Mouse (Mus musculus) E14TG2a.4 (cell line): ENCODE results near the gene Ckmt1.

ENCODE experiments used
- H3K27me3 ChIP-seq: 2 replicates; pipeline ENCODE4 v1.6.1; 2014; ENCODE audit warnings: low read length, control low read depth; ENCODE audit not compliant: insufficient read depth
- H3K36me3 ChIP-seq: 2 replicates; pipeline ENCODE4 v1.6.1; 2014; ENCODE audit warnings: low read length, control low read depth; ENCODE audit not compliant: insufficient read depth
- H3K4me1 ChIP-seq: replicated peaks from 2 replicates; pipeline ENCODE4 v1.6.1; 2014; ENCODE audit warnings: low read depth, low read length, control low read depth
- H3K4me3 ChIP-seq: replicated peaks from 2 replicates; pipeline ENCODE4 v1.5.1; 2014; ENCODE audit warnings: mild to moderate bottlenecking, low read length
- H3K9me3 ChIP-seq: 2 replicates; pipeline ENCODE4 v1.6.1; 2014; ENCODE audit warnings: low read length, control low read depth
- CTCF ChIP-seq: conservative IDR thresholded peaks from 2 replicates; pipeline ENCODE4 v1.5.1; 2014; ENCODE audit warnings: low read length
- NANOG ChIP-seq: IDR thresholded peaks from 2 replicates; pipeline ENCODE4 v1.6.1; 2014; ENCODE audit warnings: borderline replicate concordance, low read length, mixed read lengths
- POU5F1 ChIP-seq: IDR thresholded peaks from 2 replicates; pipeline ENCODE4 v1.6.1; 2014; ENCODE audit warnings: low read length, borderline replicate concordance

The Ckmt1 gene

GRCm38 (mm10) chr2:121354820-121355592 is 2.5 kb upstream of the Ckmt1 start, which contains the start of gene Ppip5k1:
TSS of gene Ppip5k1 (minus strand) at chr2:121355396.
- TF ChIP-seq CTCF (peak; percentile 83), POU5F1 (no peak), NANOG (no peak)
- Histone ChIP-seq H3K4me3 (peak within 1 kb of the TSS; percentile 89), H3K9me3 (peaks cover 8% of the 10 kb centered on the region; the same call in 1 of the 2 replicates)

GRCm38 (mm10) chr2:121357961-121358360 is 447 bp downstream of the Ckmt1 start:
- H3K36me3 ChIP-seq = 0 out of 2 replicates have a peak, but pooled peaks cover 12% of the 10 kb centered on the region
- peak overlapping the region; percentile 79 for H3K4me3 ChIP-seq
- H3K9me3 ChIP-seq = peaks cover 6% of the 10 kb centered on the region; the same call in 1 of the 2 replicates
- no peak for TF ChIP-seq POU5F1
- no peak for TF ChIP-seq CTCF
- H3K27me3 ChIP-seq = peaks cover 11% of the 10 kb centered on the region
- H3K4me1 ChIP-seq = peaks cover 48% of the 10 kb centered on the region

More at GRCm38 (mm10) chr2:121354820-121355592, 2.5 kb upstream of the Ckmt1 start, which contains the start of gene Ppip5k1:
- H3K27me3 ChIP-seq = peaks cover 6% of the 10 kb centered on the region
- peaks cover 48% of the 10 kb centered on the region for H3K4me1 ChIP-seq
- H3K36me3 ChIP-seq = 0 out of 2 replicates have a peak, but pooled peaks cover 5% of the 10 kb centered on the region

GRCm38 (mm10) chr2:121358381-121358780 is 867 bp downstream of the Ckmt1 start:
- Histone ChIP-seq H3K9me3 (peaks cover 2% of the 10 kb centered on the region; the same call in 1 of the 2 replicates), H3K27me3 (peaks cover 11% of the 10 kb centered on the region), H3K4me1 (peaks cover 48% of the 10 kb centered on the region), H3K4me3 (peak overlapping the region; percentile 79), H3K36me3 (0 out of 2 replicates have a peak, but pooled peaks cover 12% of the 10 kb centered on the region)
- TF ChIP-seq POU5F1 = no peak
- TF ChIP-seq CTCF = no peak
- no peak for TF ChIP-seq NANOG

- Histone ChIP-seq H3K9me3 (no peaks in the 10 kb centered on the region), H3K4me3 (peak overlapping the region; percentile 79; the same call in 1 of the 2 replicates), H3K27me3 (peaks cover 11% of the 10 kb centered on the region), H3K4me1 (peaks cover 43% of the 10 kb centered on the region), H3K36me3 (peaks cover 15% of the 10 kb centered on the region; the same call in 1 of the 2 replicates)
- no peak for TF ChIP-seq CTCF
- TF ChIP-seq NANOG = no peak
- no peak for TF ChIP-seq POU5F1
Observed at GRCm38 (mm10) chr2:121359461-121359860, 1.9 kb downstream of the Ckmt1 start.

- Histone ChIP-seq H3K9me3 (no peaks in the 10 kb centered on the region), H3K36me3 (peaks cover 15% of the 10 kb centered on the region; the same call in 1 of the 2 replicates), H3K4me1 (peaks cover 22% of the 10 kb centered on the region), H3K27me3 (peaks cover 23% of the 10 kb centered on the region), H3K4me3 (no peak overlapping the region)
- TF ChIP-seq POU5F1 = no peak
- no peak for TF ChIP-seq CTCF
- no peak for TF ChIP-seq NANOG
Observed at GRCm38 (mm10) chr2:121363656-121364055, 6.1 kb downstream of the Ckmt1 start.

- H3K4me1 ChIP-seq = peaks cover 23% of the 10 kb centered on the region
- H3K27me3 ChIP-seq = peaks cover 24% of the 10 kb centered on the region
- TF ChIP-seq NANOG (no peak), CTCF (no peak), POU5F1 (no peak)
- H3K9me3 ChIP-seq = no peaks in the 10 kb centered on the region
- H3K4me3 ChIP-seq = no peak overlapping the region
- H3K36me3 ChIP-seq = no peaks in the 10 kb centered on the region
Observed at GRCm38 (mm10) chr2:121368831-121369230, 11.3 kb downstream of the Ckmt1 start.

- Histone ChIP-seq H3K27me3 (peaks cover 35% of the 10 kb centered on the region), H3K4me3 (no peak overlapping the region), H3K36me3 (no peaks in the 10 kb centered on the region), H3K9me3 (no peaks in the 10 kb centered on the region), H3K4me1 (peaks cover 15% of the 10 kb centered on the region)
- TF ChIP-seq CTCF = no peak
- no peak for TF ChIP-seq POU5F1
- no peak for TF ChIP-seq NANOG
Observed at GRCm38 (mm10) chr2:121370921-121371320, 13.4 kb downstream of the Ckmt1 start.

- Histone ChIP-seq H3K27me3 (peaks cover 45% of the 10 kb centered on the region), H3K4me3 (no peak overlapping the region), H3K36me3 (no peaks in the 10 kb centered on the region), H3K9me3 (no peaks in the 10 kb centered on the region), H3K4me1 (peaks cover 22% of the 10 kb centered on the region)
- no peak for TF ChIP-seq NANOG
- no peak for TF ChIP-seq CTCF
- TF ChIP-seq POU5F1 = no peak
Observed at GRCm38 (mm10) chr2:121372266-121372665, 14.8 kb downstream of the Ckmt1 start.
